Mouse (Mus musculus) v-Abl transformed pro-B cells (cell line): ENCODE results near the gene Gm20388.

Experiments
- in situ Hi-C, 2 experiments: fragments of 400-800 bp; cut with MboI; formaldehyde crosslinking; loops; one replicate each; pipeline ENCODE4 v1.15.1; 2025; ENCODE audit not compliant: unreplicated experiment in 2 of 2

Gene Gm20388

DNA sequence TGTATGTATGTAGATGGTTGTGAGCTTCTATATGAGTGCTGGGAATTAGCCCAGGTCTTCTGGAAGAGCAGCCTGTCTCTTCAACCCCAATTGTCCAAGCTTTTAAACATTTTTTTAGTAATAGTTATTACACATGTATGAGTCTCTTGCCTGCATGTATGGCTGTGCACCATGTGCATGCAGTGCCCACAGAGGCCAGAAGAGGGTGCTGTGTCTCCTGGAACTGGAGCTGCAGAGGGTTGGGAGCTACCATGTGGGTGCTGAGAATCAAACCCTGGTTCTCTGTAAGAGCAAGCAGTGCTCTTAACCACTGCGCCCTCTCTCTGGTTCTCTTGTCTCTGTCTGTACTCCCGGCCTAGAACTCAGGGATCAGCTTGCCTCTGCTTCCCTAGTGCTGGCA, 3222.3 kb downstream of the Gm20388 start:
- in situ Hi-C loops = no loop called here

DNA sequence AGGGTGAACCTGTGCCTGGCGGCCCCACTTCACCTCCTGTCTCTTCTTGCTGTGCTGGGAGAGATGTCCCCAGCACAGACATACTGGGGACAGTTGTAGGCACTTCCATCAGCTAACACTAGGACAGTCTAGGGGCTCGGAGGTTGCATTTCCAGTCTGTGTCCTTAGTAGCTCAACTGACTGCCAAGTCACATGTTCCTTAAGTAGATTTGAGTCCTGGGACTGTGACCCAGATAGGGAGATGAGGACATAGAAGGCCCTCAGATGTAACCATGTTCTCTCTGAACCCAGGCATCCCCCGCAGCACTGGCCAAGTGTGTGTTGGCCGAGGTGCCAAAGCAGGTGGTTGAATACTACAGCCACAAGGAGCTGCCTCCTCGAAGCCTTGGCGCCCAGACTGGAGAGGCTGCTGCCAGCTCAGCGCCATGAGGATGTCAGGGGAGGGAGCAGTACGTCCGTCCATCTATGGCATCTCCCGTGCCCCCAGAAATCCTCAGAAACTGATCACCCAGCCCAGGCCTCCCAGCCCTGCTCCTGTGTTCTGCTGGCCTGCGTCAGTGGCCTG, 3223.6 kb downstream of the Gm20388 start:
- in situ Hi-C loops = no loop called here

DNA sequence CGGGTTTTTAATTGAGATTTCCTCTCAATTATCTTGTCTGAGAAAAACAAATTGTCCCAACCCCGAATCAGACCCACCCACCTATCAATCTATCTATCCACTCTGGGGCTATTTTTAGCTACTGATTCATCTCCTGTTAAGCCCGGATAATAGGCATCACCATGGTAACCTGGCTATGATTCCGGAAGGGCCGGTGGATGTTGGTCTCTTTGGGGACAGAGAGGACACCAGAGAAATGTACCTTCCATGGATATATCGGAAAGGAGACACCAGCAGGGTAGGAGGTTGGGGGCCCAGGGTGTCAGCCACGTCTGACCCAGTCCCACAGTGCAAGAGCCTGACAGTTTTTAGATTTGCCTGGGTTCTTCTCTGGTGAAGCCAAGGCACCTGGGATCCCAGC, 3224.8 kb downstream of the Gm20388 start:
- in situ Hi-C loops = no loop called here

GRCm38 (mm10) chr8:123135806-123136205, 3225.2 kb downstream of the Gm20388 start:
- in situ Hi-C loops = no loop called here

- in situ Hi-C loops = no loop called here
Measured at GRCm38 (mm10) chr8:123136287-123136686, 3225.6 kb downstream of the Gm20388 start.

DNA sequence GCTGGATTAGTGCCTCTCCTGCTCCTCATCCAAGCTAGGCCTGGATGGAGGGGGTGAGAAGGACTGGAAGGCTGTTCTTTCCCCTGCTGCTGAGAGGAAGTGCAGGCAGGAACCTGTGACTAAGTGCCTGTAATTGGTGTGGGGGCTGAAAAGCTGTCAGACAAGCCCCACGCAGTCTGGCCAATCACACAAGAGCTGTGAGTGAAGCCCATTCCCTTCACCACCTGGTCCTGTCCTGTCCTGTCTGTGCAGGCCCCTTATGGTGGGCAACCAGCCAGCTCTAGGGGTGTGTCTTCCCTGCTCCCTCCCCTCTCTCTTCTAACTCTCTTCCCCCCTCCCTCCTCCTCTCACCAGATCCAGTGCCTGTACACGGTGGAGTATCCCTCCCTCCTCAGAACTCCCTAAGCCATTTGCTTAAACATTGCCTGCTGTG, 3227.0 kb downstream of the Gm20388 start:
- in situ Hi-C loops = no loop called here

DNA sequence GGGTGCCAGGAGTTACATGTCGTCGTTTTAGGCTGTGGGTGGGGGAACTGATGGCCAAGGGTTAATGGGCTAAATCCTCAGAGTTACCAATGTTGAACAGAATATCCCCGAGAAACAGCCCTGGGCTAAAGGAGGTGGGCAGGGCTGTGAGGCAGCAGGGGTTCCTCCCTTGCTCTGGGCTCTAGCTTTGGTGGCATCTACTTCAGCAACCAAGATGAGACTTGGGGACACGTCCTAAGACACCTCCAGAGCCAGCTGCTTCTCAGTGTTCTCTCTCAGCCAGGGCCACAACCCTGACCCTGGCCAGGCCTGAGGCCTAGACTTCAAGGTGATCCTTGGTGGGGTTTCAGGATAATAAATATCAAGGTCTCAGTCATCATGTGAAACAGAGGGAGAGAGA, 3228.1 kb downstream of the Gm20388 start:
- in situ Hi-C loops = no loop called here

DNA sequence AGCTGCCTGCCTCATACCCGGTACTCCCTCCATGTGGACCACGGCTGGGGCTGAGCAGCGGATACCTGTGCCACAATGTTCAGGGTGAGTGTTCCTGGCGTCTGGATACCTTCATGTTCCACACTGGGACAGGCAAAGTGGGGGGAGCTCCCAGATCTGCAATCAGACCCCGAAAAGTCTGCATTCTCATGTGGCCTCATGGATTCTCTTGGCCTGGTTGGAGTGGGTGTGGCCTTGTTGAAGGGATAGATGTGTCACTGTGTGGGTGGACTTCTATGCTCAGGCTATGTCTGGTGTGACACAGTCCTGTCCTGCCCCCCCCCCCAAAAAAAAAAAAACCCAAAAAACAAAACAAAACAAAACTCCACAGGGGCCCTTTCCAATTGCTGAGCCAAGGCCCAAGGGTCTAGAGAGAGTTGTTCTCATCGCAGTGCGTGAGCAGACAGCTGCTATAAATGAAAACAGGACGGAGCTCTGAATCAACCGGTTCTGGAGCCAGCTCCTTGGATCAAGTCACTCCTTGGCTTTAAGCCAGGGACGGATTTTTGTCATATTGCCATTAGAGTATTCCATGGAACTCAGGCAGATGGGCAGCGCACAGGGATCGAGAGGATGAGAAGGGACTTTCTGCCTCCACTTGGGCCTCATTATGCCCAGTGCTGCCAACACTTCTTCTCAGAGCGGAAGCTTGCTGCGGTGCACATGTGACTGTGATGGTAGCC, 3231.3 kb downstream of the Gm20388 start:
- in situ Hi-C loops = loop anchor here in 1 of 2 experiments (10.0 kb wide), 1 partner anchor 143 kb away; no protein-coding TSS in a partner anchor

DNA sequence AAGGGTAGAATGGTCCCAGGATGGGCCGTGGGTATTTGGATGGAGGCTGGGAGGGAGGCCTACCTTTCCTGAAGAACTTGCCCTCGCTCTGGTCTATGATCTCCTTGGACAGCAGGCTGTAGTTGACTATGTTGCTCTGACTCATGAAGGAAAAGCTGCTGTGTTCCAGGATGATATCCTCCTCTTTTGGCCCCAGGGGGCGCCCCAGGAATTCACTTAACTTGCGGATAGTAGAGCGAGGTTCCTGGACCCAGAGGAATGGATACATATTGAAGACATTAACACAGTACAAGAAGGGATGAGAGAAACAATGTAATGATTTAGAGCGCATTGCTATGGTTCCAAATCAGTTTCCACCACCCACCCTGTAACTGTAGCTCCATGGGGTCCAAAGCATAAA, 3234.6 kb downstream of the Gm20388 start:
- in situ Hi-C loops = loop anchor here (5.0 to 10.0 kb wide), 3 partner anchors 42 to 140 kb away; partner anchors contain the start of gene Dpep1 (in 1 of the 2)

GRCm38 (mm10) chr8:123146390-123146789, 3235.7 kb downstream of the Gm20388 start:
- in situ Hi-C loops = loop anchor here (5.0 to 10.0 kb wide), 3 partner anchors 41 to 138 kb away; partner anchors contain the start of gene Dpep1 (in 1 of the 2)

GRCm38 (mm10) chr8:123150737-123151171, 3240.1 kb downstream of the Gm20388 start:
- in situ Hi-C loops = no loop called here

DNA sequence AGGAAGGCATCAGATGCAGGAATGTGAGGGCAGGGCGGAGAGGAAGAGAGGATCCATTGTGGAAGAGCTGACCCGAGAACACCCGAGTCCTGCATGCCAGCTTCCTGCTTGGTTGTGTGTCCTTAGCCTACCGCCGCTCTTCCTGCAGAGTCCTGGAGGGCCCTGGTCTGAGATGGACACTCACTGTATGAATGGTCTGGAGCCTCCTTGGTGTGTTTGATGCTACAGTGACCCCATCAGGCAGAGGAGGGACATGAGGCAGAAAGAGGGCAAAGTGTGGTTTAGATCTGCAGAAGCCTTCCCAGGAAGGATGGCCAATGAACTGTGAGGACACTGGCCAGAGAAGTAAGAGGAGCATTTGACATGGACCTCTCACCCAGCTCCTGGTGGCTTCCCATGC, 3244.5 kb downstream of the Gm20388 start:
- in situ Hi-C loops = no loop called here

GRCm38 (mm10) chr8:123156070-123156773, 3245.6 kb downstream of the Gm20388 start:
- in situ Hi-C loops = no loop called here

GRCm38 (mm10) chr8:123157888-123158465, 3247.3 kb downstream of the Gm20388 start, which contains the start of gene Sult5a1:
TSS of gene Sult5a1 (minus strand) at chr8:123158315.
- in situ Hi-C loops = no loop called here

GRCm38 (mm10) chr8:123181391-123181790, 3270.8 kb downstream of the Gm20388 start:
- in situ Hi-C loops = no loop called here

DNA sequence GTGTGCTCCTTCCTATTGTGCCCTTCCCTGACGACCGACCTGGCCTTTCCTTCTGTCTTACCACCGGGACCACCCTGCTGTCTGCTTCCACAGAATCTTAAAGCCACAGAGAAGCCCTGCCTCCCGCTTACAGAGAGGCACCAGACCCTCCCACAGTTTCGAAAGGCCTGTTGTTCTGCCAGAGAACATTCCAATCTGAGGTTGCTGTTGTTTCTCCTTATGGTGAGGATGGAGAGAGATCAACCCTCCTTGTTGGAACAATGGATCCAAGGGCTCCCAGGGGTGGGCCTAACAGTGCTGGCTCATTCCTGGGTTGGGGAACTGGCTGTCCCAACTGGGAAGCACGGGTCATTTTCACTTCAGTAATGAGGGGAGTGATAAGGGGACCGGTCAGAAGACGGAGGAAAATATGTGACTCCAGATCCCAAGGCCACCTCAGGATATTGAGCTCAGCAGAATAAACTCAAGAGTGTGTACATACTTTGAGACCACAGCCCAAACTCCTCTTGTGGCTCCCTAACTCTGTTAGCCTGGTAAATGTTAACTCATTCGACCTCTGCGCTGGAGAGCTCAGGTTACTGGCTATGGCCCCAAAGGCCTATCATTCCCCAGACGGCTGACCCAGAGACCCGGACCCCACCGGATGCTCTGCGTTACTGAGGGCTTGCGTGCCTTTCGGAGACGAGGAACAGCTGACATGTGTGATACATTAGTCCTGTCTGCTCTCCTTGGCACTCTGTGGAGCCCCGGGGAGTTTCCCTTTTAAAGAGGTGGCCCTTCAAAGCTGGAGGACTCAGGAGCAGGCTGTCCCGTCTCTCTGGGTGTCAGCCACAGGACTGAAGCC, 3275.1 kb downstream of the Gm20388 start, which contains the start of gene Dpep1:
Gene Dpep1 (plus strand): TSS at position 677 of the 844 bp plus-strand sequence.
- in situ Hi-C loops = loop anchor here in 1 of 2 experiments (5.0 kb wide), 1 partner anchor 38 kb away; no protein-coding TSS in a partner anchor

DNA sequence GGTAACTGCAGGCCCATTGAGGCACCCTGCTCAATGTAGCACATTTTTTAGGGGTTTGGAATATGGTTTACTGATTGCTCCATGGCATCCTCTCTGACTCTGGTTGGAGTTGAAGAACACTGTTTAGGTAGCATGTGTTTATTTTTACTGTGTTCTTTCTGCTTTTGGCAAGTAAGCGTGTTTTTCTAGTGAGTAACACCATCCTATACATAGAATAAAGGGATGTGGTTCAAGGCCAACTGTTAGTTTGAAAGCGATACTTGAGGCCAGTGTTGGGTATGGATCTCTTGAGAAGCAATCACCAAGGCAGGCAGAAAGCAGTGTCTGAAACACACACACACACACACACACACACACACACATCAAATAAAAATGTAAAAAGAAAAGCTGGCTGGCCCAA, 3277.4 kb downstream of the Gm20388 start:
- in situ Hi-C loops = loop anchor here in 1 of 2 experiments (5.0 kb wide), 1 partner anchor 41 kb away; no protein-coding TSS in a partner anchor

DNA sequence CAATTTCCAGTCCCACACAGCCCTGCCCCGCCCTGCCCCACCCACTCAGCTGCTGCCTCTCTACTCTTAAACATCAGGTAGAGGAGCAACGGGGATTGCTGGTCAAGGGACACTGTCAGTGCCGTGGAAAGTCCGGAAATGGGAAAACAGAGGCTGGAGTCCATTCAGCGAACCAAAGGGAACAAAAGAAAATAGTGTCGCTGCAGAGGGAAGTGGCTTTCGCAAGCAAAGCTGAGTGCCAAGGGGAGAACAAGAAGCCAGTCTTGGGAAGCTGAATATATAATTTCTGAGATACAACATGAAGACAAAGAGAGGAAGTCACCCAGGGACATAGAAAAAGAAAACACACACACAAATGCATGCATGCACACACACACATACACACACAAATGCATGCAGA, 3278.2 kb downstream of the Gm20388 start:
- in situ Hi-C loops = loop anchor here in 1 of 2 experiments (5.0 kb wide), 1 partner anchor 42 kb away; no protein-coding TSS in a partner anchor

DNA sequence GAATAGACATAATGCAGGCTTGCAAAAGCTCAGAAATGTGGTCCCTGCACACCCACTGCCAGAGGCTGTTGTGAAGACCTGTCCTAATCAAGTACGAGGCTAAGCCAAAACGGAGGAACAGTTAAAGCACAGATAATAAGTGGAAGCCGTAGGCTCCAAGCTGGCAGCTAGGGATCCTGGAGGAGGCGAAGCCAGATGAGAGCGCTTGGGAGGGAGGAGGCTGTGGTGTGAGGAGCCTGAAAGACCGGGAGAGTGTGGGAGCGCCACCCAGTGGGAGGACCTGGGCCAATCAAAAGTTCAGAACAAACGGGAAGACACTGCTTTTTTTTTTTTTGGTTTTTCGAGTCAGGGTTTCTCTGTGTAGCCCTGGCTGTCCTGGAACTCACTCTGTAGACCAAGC, 3280.0 kb downstream of the Gm20388 start:
- in situ Hi-C loops = loop anchor here (5.0 to 10.0 kb wide), 3 partner anchors 43 to 356 kb away; partner anchors contain the start of gene Cpne7 (in 1 of the 2)
